ENCODE assay signal across 9 mouse cellular contexts in genomic region chr6:114882212-114882611, GRCm38 (mm10).
DNase-seq lines count a peak whose midpoint lies in the region; ATAC-seq and TF ChIP-seq lines count a peak whose summit lies in the region.
"Had no signal": no experiment of that assay in that cellular context is flagged by ENCODE, and none has a peak within 500 bp of the region (broad histone marks: within the 10 kb centered on the region; RNA-seq: fewer than 3 reads in every experiment).

No protein-coding gene starts in this region.

- peak overlapping the region; percentile 14 for H3K4me2 ChIP-seq in intestine, embryonic 14.5 days (ENCODE audit: low read length)
- H3K4me2 ChIP-seq in intestine, postnatal 0 days (replicated peaks; ENCODE audit: low read depth): no peak overlapping the region
- no peak overlapping the region for H3K4me2 ChIP-seq in embryonic facial prominence, embryonic 11.5 days (ENCODE audit: low read depth, low read length)
- H3K4me2 ChIP-seq in midbrain, embryonic 11.5 days: no peak overlapping the region; the same call in 1 of the 2 replicates

- H3K27me3 ChIP-seq in intestine, embryonic 14.5 days (replicated peaks; ENCODE audit: control insufficient read depth, insufficient read depth, low read length): no peaks in the 10 kb centered on the region
- no peaks in the 10 kb centered on the region for H3K27me3 ChIP-seq in intestine, postnatal 0 days (replicated peaks; ENCODE audit: control insufficient read depth, insufficient read depth, low read length)
- H3K27me3 ChIP-seq in embryonic facial prominence, embryonic 11.5 days (ENCODE audit: control insufficient read depth, insufficient read depth, low read length): no peaks in the 10 kb centered on the region
- H3K27me3 ChIP-seq in hindbrain, embryonic 10.5 days (ENCODE audit: insufficient read depth, poor library complexity, severe bottlenecking): no peaks in the 10 kb centered on the region
- H3K27me3 ChIP-seq in midbrain, embryonic 11.5 days (ENCODE audit: control insufficient read depth, insufficient read depth, low read length): no peaks in the 10 kb centered on the region

- no peak for ATAC-seq in intestine, embryonic 14.5 days (replicated peaks; ENCODE audit: low FRiP score, low TSS enrichment, low read depth)
- no peak for ATAC-seq in intestine, postnatal 0 days
- no peak for ATAC-seq in embryonic facial prominence, embryonic 11.5 days (replicated peaks; ENCODE audit: insufficient number of reproducible peaks, low FRiP score, low TSS enrichment, low read depth)
- ATAC-seq in midbrain, embryonic 11.5 days (ENCODE audit: low FRiP score): no peak

- H3K27ac ChIP-seq in intestine, embryonic 14.5 days (ENCODE audit: low read depth): peak overlapping the region; percentile 82
- no peak overlapping the region for H3K27ac ChIP-seq in intestine, postnatal 0 days (ENCODE audit: low read depth, low read length)
- H3K27ac ChIP-seq in embryonic facial prominence, embryonic 11.5 days (replicated peaks; ENCODE audit: low read depth, low read length): peak overlapping the region; percentile 89
- H3K27ac ChIP-seq in hindbrain, embryonic 10.5 days: peak overlapping the region; percentile 94
- peak overlapping the region; percentile 94 for H3K27ac ChIP-seq in midbrain, embryonic 11.5 days (ENCODE audit: low read depth, low read length)

- no peak overlapping the region for H3K4me3 ChIP-seq in intestine, embryonic 14.5 days (ENCODE audit: low read depth, low read length)
- no peak overlapping the region for H3K4me3 ChIP-seq in intestine, postnatal 0 days (ENCODE audit: low read depth, low read length)
- H3K4me3 ChIP-seq in embryonic facial prominence, embryonic 11.5 days (ENCODE audit: low read depth, low read length): no peak overlapping the region
- H3K4me3 ChIP-seq in hindbrain, embryonic 10.5 days: peak overlapping the region; percentile 31; the same call in 1 of the 2 replicates
- no peak overlapping the region for H3K4me3 ChIP-seq in midbrain, embryonic 11.5 days (ENCODE audit: low read depth, low read length)

- TF ChIP-seq CTCF in intestine, postnatal 0 days (IDR thresholded peaks at IDR 0.05; ENCODE audit: low read depth): no peak

- H3K9me3 ChIP-seq in intestine, embryonic 14.5 days (ENCODE audit: control insufficient read depth, low read length): no peaks in the 10 kb centered on the region
- no peaks in the 10 kb centered on the region for H3K9me3 ChIP-seq in intestine, postnatal 0 days (ENCODE audit: control insufficient read depth)
- no peaks in the 10 kb centered on the region for H3K9me3 ChIP-seq in embryonic facial prominence, embryonic 11.5 days (replicated peaks; ENCODE audit: control insufficient read depth, low read length)
- H3K9me3 ChIP-seq in hindbrain, embryonic 10.5 days: no peaks in the 10 kb centered on the region
- no peaks in the 10 kb centered on the region for H3K9me3 ChIP-seq in midbrain, embryonic 11.5 days (ENCODE audit: control insufficient read depth, low read length)

- no peak for DNase-seq in intestine, embryonic 14.5 days (ENCODE audit: low spot score)
- DNase-seq in embryonic facial prominence, embryonic 11.5 days (ENCODE audit: low spot score): no peak
- no peak for DNase-seq in hindbrain, embryonic 10.5 days (ENCODE audit: low spot score)
- peak; percentile 92 for DNase-seq in midbrain, embryonic 11.5 days (ENCODE audit: low spot score, missing footprints)
- DNase-seq in natural killer cell, adult 2 months (ENCODE audit: low spot score in 2 of 2): no peak
- no peak for DNase-seq in gastrocnemius, adult 8-10 months (ENCODE audit: low spot score in 2 of 2)
- no peak for DNase-seq in layer of hippocampus, postnatal 10 days (ENCODE audit: low spot score in 2 of 2)
- DNase-seq: adrenal gland, postnatal 36 days had no signal

- peaks cover 19% of the 10 kb centered on the region for H3K36me3 ChIP-seq in intestine, embryonic 14.5 days (ENCODE audit: control insufficient read depth, insufficient read depth, low read length)
- H3K36me3 ChIP-seq in intestine, postnatal 0 days (ENCODE audit: control insufficient read depth, insufficient read depth): 0 out of 2 replicates have a peak, but pooled peaks cover 8% of the 10 kb centered on the region
- H3K36me3 ChIP-seq in embryonic facial prominence, embryonic 11.5 days (replicated peaks; ENCODE audit: control insufficient read depth, insufficient read depth, low read depth, low read length): no peaks in the 10 kb centered on the region; the same call in 1 of the 2 replicates
- peaks cover 41% of the 10 kb centered on the region for H3K36me3 ChIP-seq in hindbrain, embryonic 10.5 days
- peaks cover 3% of the 10 kb centered on the region for H3K36me3 ChIP-seq in midbrain, embryonic 11.5 days (ENCODE audit: control insufficient read depth, insufficient read depth, low read length)

- 52% methylated on average over 5 of the region's 5 CpGs for WGBS in intestine, embryonic 14.5 days
- WGBS in intestine, postnatal 0 days: 69% methylated on average over 5 of the region's 5 CpGs
- 31% methylated on average over 5 of the region's 5 CpGs for WGBS in embryonic facial prominence, embryonic 11.5 days
- 43% methylated on average over 5 of the region's 5 CpGs for WGBS in hindbrain, embryonic 10.5 days
- WGBS in midbrain, embryonic 11.5 days: 45% methylated on average over 5 of the region's 5 CpGs

- H3K9ac ChIP-seq in intestine, embryonic 14.5 days (ENCODE audit: low read length): no peak overlapping the region; the same call in 1 of the 2 replicates
- no peak overlapping the region for H3K9ac ChIP-seq in intestine, postnatal 0 days (ENCODE audit: low read depth, low read length)
- H3K9ac ChIP-seq in embryonic facial prominence, embryonic 11.5 days (replicated peaks; ENCODE audit: low read length): no peak overlapping the region; the same call in none of the 2 replicates
- peak overlapping the region; percentile 63 for H3K9ac ChIP-seq in midbrain, embryonic 11.5 days (ENCODE audit: low read length)

- peaks cover 59% of the 10 kb centered on the region for H3K4me1 ChIP-seq in intestine, embryonic 14.5 days (replicated peaks; ENCODE audit: control insufficient read depth, insufficient read depth, low read length)
- H3K4me1 ChIP-seq in intestine, postnatal 0 days (replicated peaks; ENCODE audit: control insufficient read depth, insufficient read depth, low read length): peaks cover 28% of the 10 kb centered on the region
- peaks cover 12% of the 10 kb centered on the region for H3K4me1 ChIP-seq in embryonic facial prominence, embryonic 11.5 days (ENCODE audit: control insufficient read depth, insufficient read depth, low read length)
- H3K4me1 ChIP-seq in hindbrain, embryonic 10.5 days (replicated peaks): peaks cover 98% of the 10 kb centered on the region
- H3K4me1 ChIP-seq in midbrain, embryonic 11.5 days (ENCODE audit: control insufficient read depth, insufficient read depth, low read length): peaks cover 47% of the 10 kb centered on the region
